Mouse (Mus musculus): ENCODE measurements around the gene Cdc6.

DNA sequence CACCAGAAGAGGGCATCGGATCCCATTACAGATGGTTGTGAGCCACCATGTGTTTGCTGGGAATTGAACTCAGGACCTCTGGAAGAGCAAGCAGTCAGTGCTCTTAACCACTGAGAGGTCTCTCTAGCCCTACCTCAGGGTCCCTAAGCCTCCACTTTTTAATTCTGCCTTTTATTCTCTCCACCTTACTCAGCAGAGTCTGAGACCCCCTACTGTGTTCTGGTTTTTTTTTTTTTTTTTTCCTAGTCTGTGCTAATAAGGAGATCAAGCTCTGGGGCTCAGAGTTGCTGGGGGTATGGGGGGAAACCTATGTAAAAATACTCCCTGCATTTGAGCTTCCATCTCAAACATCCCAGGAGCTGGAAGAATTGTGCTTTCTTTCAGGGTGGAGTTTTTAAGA, 44.5 kb downstream of the Cdc6 start:
- TF ChIP-seq CTCF (conservative IDR thresholded peaks at IDR 0.05 in 1 of 2, IDR thresholded peaks at IDR 0.05 in 1 of 2; ENCODE audit: low read depth in 2 of 2, low read length in 2 of 2) (no peak), ZNF384 (IDR thresholded peaks at IDR 0.05; ENCODE audit: low read depth, low read length) (no peak)
